Mouse (Mus musculus) 3T3-L1 (cell line): ENCODE data around the gene Scgb1a1.
A peak's percentile ranks its signal among the peaks of the same experiment; 100 is the strongest.

Experiments used
- DNase-seq: peaks from one replicate; pipeline ENCODE4 v3.0.0-alpha.2; 2015; ENCODE audit warnings: low read depth, low spot score

The Scgb1a1 gene

GRCm38 (mm10) chr19:9043123-9043522, 44.6 kb downstream of the Scgb1a1 start:
- DNase-seq: no peak

- no peak for DNase-seq
Measured at GRCm38 (mm10) chr19:9041074-9041473, 46.7 kb downstream of the Scgb1a1 start.

GRCm38 (mm10) chr19:9040649-9041048, 47.1 kb downstream of the Scgb1a1 start:
- no peak for DNase-seq

GRCm38 (mm10) chr19:9039928-9040327, 47.8 kb downstream of the Scgb1a1 start:
- peak; percentile 47 for DNase-seq

GRCm38 (mm10) chr19:9039266-9039665, 48.5 kb downstream of the Scgb1a1 start:
- no peak for DNase-seq

- DNase-seq: no peak
Measured at GRCm38 (mm10) chr19:9038136-9038535, 49.6 kb downstream of the Scgb1a1 start.

GRCm38 (mm10) chr19:9035101-9035500, 52.7 kb downstream of the Scgb1a1 start:
- DNase-seq: no peak

- DNase-seq: no peak
Measured at GRCm38 (mm10) chr19:9034480-9034879, 53.3 kb downstream of the Scgb1a1 start.
